Mouse (Mus musculus) layer of hippocampus, adult 9-10 months (tissue): ENCODE measurements around the gene Slc25a21.
"Not testable (repeated sequence)": the region's sequence is repeated elsewhere in the genome, so short reads cannot be mapped to it uniquely, and the experiment has no call there.

ENCODE experiments used
- DNase-seq: peaks from one replicate; pipeline ENCODE4 v3.0.0; 2022; ENCODE audit warnings: low spot score

The Slc25a21 gene

DNA sequence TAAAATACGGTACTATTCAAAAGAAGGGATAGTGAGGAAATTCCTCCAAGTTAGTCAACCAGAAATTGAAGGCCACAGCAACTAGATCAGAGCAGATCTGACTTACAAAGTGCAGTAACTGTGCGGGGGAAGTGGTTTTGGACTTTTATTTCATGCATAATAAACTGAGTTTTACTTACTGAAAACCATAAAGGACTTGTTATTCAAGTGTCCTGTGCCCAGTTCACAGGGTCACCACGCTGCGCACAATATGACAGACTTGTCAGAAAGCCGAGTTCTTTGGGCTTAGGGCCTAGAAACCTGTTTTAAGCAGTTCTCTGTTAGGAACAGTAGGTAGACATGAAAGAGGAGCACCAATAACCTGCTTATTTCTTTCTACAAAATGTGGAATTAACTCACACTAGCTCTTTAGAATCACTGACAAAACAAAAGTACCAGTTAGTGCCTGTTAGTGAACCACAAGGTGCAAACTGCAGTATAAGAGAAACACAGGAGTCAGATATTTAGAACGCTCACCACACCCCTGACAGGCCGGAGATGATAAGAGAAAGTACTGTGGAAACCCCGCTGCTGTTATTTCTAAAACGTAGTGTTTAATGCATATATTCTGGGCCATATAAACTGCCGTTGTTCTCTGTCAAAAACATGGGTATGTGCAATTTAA is at the start of gene Slc25a21:
Gene Slc25a21, minus strand, starts transcription at position 110 of the 664 bp plus-strand sequence.
- DNase-seq = no peak

GRCm38 (mm10) chr12:57243671-57244495 is 46.6 kb upstream of the Slc25a21 start:
- DNase-seq = no peak

GRCm38 (mm10) chr12:57233386-57233785 is 36.1 kb upstream of the Slc25a21 start:
- no peak for DNase-seq

GRCm38 (mm10) chr12:57231085-57231875 is 34.0 kb upstream of the Slc25a21 start:
- no peak for DNase-seq

GRCm38 (mm10) chr12:57230192-57230706 is 33.0 kb upstream of the Slc25a21 start, which contains the start of the genes Prps1l3 and Mipol1:
Prps1l3 (plus strand) TSS chr12:57230412.
Mipol1 (plus strand) TSS chr12:57230427.
- peak; percentile 61 for DNase-seq

DNA sequence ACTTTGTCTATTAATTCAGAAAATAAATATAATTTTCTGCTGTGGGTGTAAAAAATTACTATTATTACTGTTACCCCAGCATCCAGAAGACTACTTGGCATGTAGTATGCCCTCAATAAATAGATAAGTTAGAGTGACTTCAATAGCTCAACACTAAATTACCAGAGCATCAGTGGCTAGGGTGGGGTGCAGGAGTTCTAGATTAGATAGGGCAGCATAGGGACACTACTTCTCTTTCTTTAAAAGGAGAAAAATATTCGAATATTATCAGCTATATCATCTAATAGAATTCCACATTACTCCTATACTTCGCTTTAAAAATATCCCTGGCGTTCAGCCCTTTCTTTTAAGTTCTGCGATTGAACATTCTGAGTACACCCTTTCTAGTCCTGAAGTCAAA is 32.4 kb upstream of the Slc25a21 start:
- no peak for DNase-seq

DNA sequence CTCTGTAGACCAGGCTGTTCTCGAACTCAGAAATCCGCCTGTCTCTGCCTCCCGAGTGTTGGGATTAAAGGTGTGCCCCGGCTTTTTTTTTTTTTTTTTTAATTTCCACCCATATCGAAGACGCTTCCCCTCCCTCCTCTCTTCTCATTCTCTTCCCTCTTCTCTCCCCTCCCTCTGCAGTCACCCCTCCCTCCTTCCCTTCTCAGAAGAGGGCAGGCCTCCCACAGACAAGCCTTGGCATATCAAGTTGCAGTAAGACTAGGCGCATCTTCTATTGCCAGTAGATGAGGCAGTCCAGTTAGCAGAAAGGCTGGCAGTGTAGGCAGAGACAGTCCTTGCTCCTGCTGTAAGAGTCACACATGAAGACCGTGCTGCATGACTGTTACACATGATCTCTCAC is 30.5 kb upstream of the Slc25a21 start:
- no peak for DNase-seq

GRCm38 (mm10) chr12:57226411-57226810 is 29.1 kb upstream of the Slc25a21 start:
- DNase-seq = no peak

DNA sequence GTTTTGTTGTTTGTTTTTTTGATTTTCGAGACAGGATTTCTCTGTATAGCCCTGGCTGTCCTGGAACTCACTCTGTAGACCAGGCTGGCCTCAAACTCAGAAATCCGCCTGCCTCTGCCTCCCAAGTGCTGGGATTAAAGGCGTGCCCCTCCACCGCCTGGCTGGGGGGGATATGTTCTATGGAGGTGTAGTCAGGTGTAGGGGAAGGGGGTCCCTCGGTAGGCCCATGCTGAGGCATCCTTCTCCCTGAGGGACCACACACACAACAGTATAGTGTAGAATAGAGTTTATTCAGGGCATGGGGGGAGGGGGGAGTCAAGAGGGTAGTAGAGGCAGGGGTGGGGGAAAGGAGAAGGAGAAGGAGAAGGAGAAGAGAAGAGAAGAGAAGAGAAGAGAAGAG is 15.2 kb upstream of the Slc25a21 start:
- not testable (repeated sequence) for DNase-seq

DNA sequence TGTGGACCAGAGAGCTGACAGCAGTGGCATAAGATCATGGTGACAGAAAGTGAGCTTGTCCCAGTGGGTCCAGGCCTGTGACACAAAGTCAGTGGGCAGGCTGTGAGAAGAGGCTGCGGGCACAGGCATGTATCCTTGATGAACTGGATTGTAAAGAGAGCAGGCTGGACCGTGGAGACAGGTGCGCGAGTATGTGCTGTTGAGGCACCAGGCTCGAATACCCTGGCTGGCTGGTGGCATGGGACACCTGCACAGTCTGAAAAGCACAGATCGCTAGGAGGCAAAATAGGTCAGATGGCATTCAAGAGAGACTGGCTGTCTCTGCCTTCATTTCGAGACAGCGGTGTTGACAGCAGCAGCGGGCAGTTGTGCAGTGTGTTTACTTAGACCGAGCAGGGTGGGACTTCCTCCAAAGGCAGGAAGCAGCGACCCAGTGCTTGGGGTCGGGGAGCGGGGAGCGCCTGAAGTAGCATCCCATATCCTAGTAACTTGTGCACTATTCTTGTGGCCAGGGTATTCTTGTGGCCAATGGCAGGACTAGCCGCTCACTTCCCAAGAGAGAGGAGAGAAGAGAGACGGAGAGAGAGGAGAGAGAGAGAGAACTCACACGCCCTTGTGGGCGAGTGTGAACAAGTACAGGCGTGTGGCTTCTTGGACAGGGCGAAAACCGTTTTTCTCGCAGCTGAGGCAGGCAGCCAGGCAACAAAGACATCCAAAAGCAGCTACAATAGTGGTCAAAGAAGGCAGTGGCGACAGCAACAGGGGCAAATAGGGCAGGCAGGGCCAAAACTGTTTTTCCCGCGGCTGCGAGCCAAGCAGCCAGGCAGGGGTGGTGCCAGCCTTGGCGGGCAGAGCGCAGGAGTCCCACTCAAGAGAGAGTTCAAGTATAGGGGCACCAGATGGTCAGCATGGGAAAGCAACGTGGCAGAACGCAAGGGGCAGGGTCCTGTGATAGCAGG is 14.4 kb upstream of the Slc25a21 start:
- DNase-seq = no peak

- DNase-seq = no peak
Observed at GRCm38 (mm10) chr12:57204276-57204851, 7.1 kb upstream of the Slc25a21 start.

- no peak for DNase-seq
Observed at GRCm38 (mm10) chr12:57201901-57202300, 4.6 kb upstream of the Slc25a21 start.

- no peak for DNase-seq
Observed at GRCm38 (mm10) chr12:57199427-57199826, 2.2 kb upstream of the Slc25a21 start.

DNA sequence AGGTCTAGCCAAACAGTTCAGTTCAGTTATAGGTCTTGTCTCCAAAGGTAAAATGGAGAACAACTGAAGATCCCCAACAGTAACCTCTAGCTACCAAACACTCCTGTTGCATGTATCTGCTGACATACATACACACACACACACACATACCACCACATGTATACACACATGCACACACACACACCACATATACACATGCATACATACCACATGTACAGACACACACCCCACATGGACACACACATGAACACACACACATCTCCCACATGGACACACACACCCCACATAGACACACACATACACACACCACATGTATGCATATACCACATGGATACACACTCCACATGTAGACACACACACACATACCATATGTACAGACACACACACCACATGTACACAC is 997 bp upstream of the Slc25a21 start:
- DNase-seq = no peak

- DNase-seq = no peak
Observed at GRCm38 (mm10) chr12:57196608-57197362, 487 bp downstream of the Slc25a21 start.

- no peak for DNase-seq
Observed at GRCm38 (mm10) chr12:57196286-57196607, 1.0 kb downstream of the Slc25a21 start.

- no peak for DNase-seq
Observed at GRCm38 (mm10) chr12:57194609-57195008, 2.7 kb downstream of the Slc25a21 start.

DNA sequence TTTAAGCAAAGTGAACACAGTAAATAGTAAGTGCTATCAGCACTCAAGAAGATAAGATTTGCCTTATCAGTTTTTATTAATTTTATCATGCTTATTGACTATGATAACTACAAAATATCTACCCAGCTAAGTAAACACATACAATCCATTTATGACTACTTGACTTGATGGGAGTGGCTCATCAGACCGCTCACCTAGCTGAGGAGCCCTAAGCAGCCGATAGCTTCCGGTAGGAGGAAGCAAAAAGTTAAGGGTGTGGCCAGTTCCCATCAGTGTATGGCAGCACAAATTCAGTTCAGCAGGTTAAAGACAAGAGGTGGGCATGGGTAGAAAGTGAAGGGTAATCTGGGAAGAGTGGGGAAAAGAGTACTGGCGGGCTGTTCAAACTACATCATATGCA is 10.2 kb downstream of the Slc25a21 start:
- no peak for DNase-seq

DNA sequence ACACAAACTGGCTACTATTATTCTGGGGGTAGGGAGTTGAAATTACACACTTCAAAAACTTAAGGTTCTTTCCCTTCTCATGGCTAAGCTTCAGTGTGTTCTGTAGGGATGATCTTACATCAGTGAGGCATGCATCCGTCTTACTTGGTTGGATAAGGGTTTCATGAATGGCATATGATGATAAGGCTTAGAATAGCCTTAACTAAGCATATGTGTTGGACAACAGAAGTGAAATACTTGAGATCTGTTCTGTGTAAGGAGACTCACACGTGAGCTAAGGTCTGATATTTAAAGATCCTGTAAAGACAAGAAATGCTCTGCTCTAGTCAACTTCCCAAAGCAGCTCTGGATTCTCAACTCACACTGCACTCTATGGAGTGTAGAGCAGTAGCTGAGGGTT is 11.1 kb downstream of the Slc25a21 start:
- no peak for DNase-seq

- no peak for DNase-seq
Observed at GRCm38 (mm10) chr12:57185475-57185874, 11.8 kb downstream of the Slc25a21 start.
